Mouse (Mus musculus) forebrain, embryonic 10.5 days (tissue): ENCODE measurements around the gene Rreb1. TPM values are rescaled to one million over a fixed set of nuclear protein-coding genes. Genes with fewer than 3 reads are reported as not detected.

Experiments used
- DNase-seq: peaks from one replicate; pipeline ENCODE4 v3.0.0-alpha.2; 2017; ENCODE audit warnings: low spot score; ENCODE audit errors: extremely low spot score
- H3K27ac ChIP-seq: fragments of 300-500 bp; sonication (generic); 2 replicates; pipeline ENCODE4 v1.5.1; 2016; ENCODE audit warnings: mild to moderate bottlenecking
- H3K27me3 ChIP-seq: fragments of 300-500 bp; sonication (generic); 2 replicates; pipeline ENCODE4 v1.6.1; 2016; ENCODE audit warnings: mild to moderate bottlenecking; ENCODE audit not compliant: poor library complexity, severe bottlenecking
- H3K36me3 ChIP-seq: fragments of 300-500 bp; sonication (generic); replicated peaks from 2 replicates; pipeline ENCODE4 v1.6.1; 2016; ENCODE audit warnings: mild to moderate bottlenecking, moderate library complexity
- H3K4me1 ChIP-seq: fragments of 300-500 bp; sonication (generic); 2 replicates; pipeline ENCODE4 v1.6.1; 2016
- H3K4me3 ChIP-seq: fragments of 300-500 bp; sonication (generic); 2 replicates; pipeline ENCODE4 v1.5.1; 2016; ENCODE audit warnings: mild to moderate bottlenecking, moderate library complexity
- H3K9me3 ChIP-seq: fragments of 300-500 bp; sonication (generic); 2 replicates; pipeline ENCODE4 v1.6.1; 2016; ENCODE audit warnings: mild to moderate bottlenecking, moderate library complexity
- WGBS: fragments of 180-500 bp; shearing (Covaris S2); methylation state at CpG from one replicate; pipeline ENCODE4 v1.1.7; 2016; 5-methylcytosine and 5-hydroxymethylcytosine counted together
- polyA plus RNA-seq: library from polyadenylated mRNA; unstranded; fragments of >200 nt; fragmentation: Nextera tagmentation; extraction: Ambion mirVana; gene quantifications from 2 replicates; pipeline ENCODE4 v1.2.1, GENCODE M21; 2016

Gene Rreb1
- polyA plus RNA-seq, 1 experiment from 2014 or later: 6.6 TPM

GRCm38 (mm10) chr13:37924461-37924948 lies 146.3 kb downstream of the Rreb1 start:
- WGBS: 86% methylated on average over 4 of the region's 4 CpGs

GRCm38 (mm10) chr13:37926394-37926793 lies 148.2 kb downstream of the Rreb1 start:
- Histone ChIP-seq H3K4me3 (no peak overlapping the region), H3K4me1 (peaks cover 9% of the 10 kb centered on the region), H3K27me3 (no peaks in the 10 kb centered on the region), H3K36me3 (peaks cover 34% of the 10 kb centered on the region), H3K9me3 (no peaks in the 10 kb centered on the region), H3K27ac (no peak overlapping the region)
- DNase-seq: no peak
- WGBS: 92% methylated on average over 3 of the region's 3 CpGs

More at GRCm38 (mm10) chr13:37924461-37924948, 146.3 kb downstream of the Rreb1 start:
- Histone ChIP-seq H3K4me1 (peaks cover 22% of the 10 kb centered on the region), H3K27me3 (no peaks in the 10 kb centered on the region), H3K4me3 (no peak overlapping the region), H3K36me3 (peaks cover 15% of the 10 kb centered on the region), H3K27ac (no peak overlapping the region), H3K9me3 (no peaks in the 10 kb centered on the region)
- no peak for DNase-seq

GRCm38 (mm10) chr13:37929532-37929931 lies 151.3 kb downstream of the Rreb1 start:
- 95% methylated on average over 17 of the region's 17 CpGs for WGBS
- Histone ChIP-seq H3K36me3 (peaks cover 60% of the 10 kb centered on the region), H3K27me3 (no peaks in the 10 kb centered on the region), H3K4me1 (no peaks in the 10 kb centered on the region), H3K27ac (no peak overlapping the region), H3K9me3 (no peaks in the 10 kb centered on the region), H3K4me3 (no peak overlapping the region)
- no peak for DNase-seq

GRCm38 (mm10) chr13:37930091-37930490 lies 151.9 kb downstream of the Rreb1 start:
- no peaks in the 10 kb centered on the region for H3K4me1 ChIP-seq
- H3K9me3 ChIP-seq: no peaks in the 10 kb centered on the region
- H3K4me3 ChIP-seq: no peak overlapping the region
- no peaks in the 10 kb centered on the region for H3K27me3 ChIP-seq
- DNase-seq: no peak
- H3K27ac ChIP-seq: no peak overlapping the region
- 92% methylated on average over 13 of the region's 13 CpGs for WGBS
- H3K36me3 ChIP-seq: peaks cover 62% of the 10 kb centered on the region

GRCm38 (mm10) chr13:37930621-37931020 lies 152.4 kb downstream of the Rreb1 start:
- 89% methylated on average over 23 of the region's 23 CpGs for WGBS

GRCm38 (mm10) chr13:37931210-37931922 lies 153.2 kb downstream of the Rreb1 start:
- Histone ChIP-seq H3K9me3 (no peaks in the 10 kb centered on the region), H3K27ac (0 out of 2 replicates have a peak overlapping the region, but pooled peaks have one; percentile 8), H3K36me3 (peaks cover 68% of the 10 kb centered on the region), H3K27me3 (no peaks in the 10 kb centered on the region), H3K4me3 (no peak overlapping the region), H3K4me1 (no peaks in the 10 kb centered on the region)
- DNase-seq: no peak
- WGBS: 66% methylated on average over 27 of the region's 27 CpGs

More at GRCm38 (mm10) chr13:37930621-37931020, 152.4 kb downstream of the Rreb1 start:
- Histone ChIP-seq H3K4me3 (no peak overlapping the region), H3K36me3 (peaks cover 64% of the 10 kb centered on the region), H3K9me3 (no peaks in the 10 kb centered on the region), H3K27me3 (no peaks in the 10 kb centered on the region), H3K4me1 (no peaks in the 10 kb centered on the region), H3K27ac (no peak overlapping the region)
- no peak for DNase-seq

- WGBS: 81% methylated on average over 4 of the region's 4 CpGs
- peaks cover 76% of the 10 kb centered on the region for H3K36me3 ChIP-seq
- DNase-seq: no peak
These were observed 155.9 kb downstream of the Rreb1 start for GRCm38 (mm10) chr13:37934075-37934474.

GRCm38 (mm10) chr13:37934920-37935319 lies 156.7 kb downstream of the Rreb1 start:
- no peaks in the 10 kb centered on the region for H3K27me3 ChIP-seq
- 91% methylated on average over 8 of the region's 8 CpGs for WGBS
- no peaks in the 10 kb centered on the region for H3K4me1 ChIP-seq
- H3K27ac ChIP-seq: no peak overlapping the region
- no peaks in the 10 kb centered on the region for H3K9me3 ChIP-seq
- no peak overlapping the region for H3K4me3 ChIP-seq
- DNase-seq: no peak
- peaks cover 68% of the 10 kb centered on the region for H3K36me3 ChIP-seq

More at GRCm38 (mm10) chr13:37934075-37934474, 155.9 kb downstream of the Rreb1 start:
- Histone ChIP-seq H3K27me3 (no peaks in the 10 kb centered on the region), H3K4me3 (no peak overlapping the region), H3K4me1 (no peaks in the 10 kb centered on the region), H3K27ac (no peak overlapping the region), H3K9me3 (no peaks in the 10 kb centered on the region)

GRCm38 (mm10) chr13:37936351-37936750 lies 158.2 kb downstream of the Rreb1 start:
- Histone ChIP-seq H3K27ac (no peak overlapping the region), H3K36me3 (peaks cover 54% of the 10 kb centered on the region), H3K4me1 (peaks cover 3% of the 10 kb centered on the region), H3K9me3 (no peaks in the 10 kb centered on the region), H3K4me3 (no peak overlapping the region), H3K27me3 (no peaks in the 10 kb centered on the region)
- no peak for DNase-seq
- WGBS: 85% methylated on average over 3 of the region's 3 CpGs

GRCm38 (mm10) chr13:37940167-37940566 lies 162.0 kb downstream of the Rreb1 start:
- Histone ChIP-seq H3K36me3 (peaks cover 24% of the 10 kb centered on the region), H3K27me3 (no peaks in the 10 kb centered on the region), H3K4me3 (no peak overlapping the region), H3K4me1 (peaks cover 11% of the 10 kb centered on the region), H3K9me3 (no peaks in the 10 kb centered on the region), H3K27ac (no peak overlapping the region)
- no peak for DNase-seq
- 96% methylated on average over 2 of the region's 2 CpGs for WGBS

- no peak for DNase-seq
- Histone ChIP-seq H3K4me3 (no peak overlapping the region), H3K4me1 (peaks cover 11% of the 10 kb centered on the region), H3K27ac (no peak overlapping the region), H3K36me3 (peaks cover 21% of the 10 kb centered on the region), H3K9me3 (no peaks in the 10 kb centered on the region), H3K27me3 (no peaks in the 10 kb centered on the region)
- WGBS: 71% methylated on average over 5 of the region's 5 CpGs
These were observed 162.4 kb downstream of the Rreb1 start for GRCm38 (mm10) chr13:37940649-37941048.

- H3K27me3 ChIP-seq: no peaks in the 10 kb centered on the region
- peaks cover 16% of the 10 kb centered on the region for H3K36me3 ChIP-seq
- no peak for DNase-seq
- H3K4me3 ChIP-seq: no peak overlapping the region
- H3K27ac ChIP-seq: no peak overlapping the region
- no peaks in the 10 kb centered on the region for H3K9me3 ChIP-seq
- 75% methylated on average over 5 of the region's 5 CpGs for WGBS
- peaks cover 11% of the 10 kb centered on the region for H3K4me1 ChIP-seq
These were observed 163.0 kb downstream of the Rreb1 start for GRCm38 (mm10) chr13:37941138-37941645.
